Mouse (Mus musculus): ENCODE measurements at regions not wholly inside any gene's neighbourhood (a gene's known extent, or its start where the extent isn't known, plus 50 kb on each side); places are given as distances from the start of the nearest gene placed in this dataset.

DNA sequence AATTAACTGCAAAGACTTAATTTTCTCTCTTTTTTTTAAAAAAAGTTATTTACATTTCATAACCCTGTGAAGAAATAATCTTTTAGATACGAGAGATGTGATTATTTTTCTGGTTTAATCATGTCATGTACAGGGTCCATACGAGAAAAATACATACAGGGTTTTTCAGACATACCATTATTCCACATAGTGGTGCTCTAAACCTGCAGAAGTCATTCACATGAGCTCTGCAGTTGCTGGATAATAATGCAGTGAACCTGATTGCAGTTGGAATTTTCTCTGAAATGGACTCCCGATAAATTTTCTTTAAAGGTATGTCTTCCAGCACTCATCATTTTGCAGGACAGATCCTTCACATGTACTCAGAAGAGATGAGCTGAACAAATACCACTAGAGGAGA is 439.9 kb upstream of the Stxbp6 start:
- no peak for TF ChIP-seq HCFC1 (IDR thresholded peaks at IDR 0.05; ENCODE audit: low read depth, low read length)
- peak; percentile 1; the same call in 1 of the 2 replicates for TF ChIP-seq RAD21 (IDR thresholded peaks at IDR 0.05; ENCODE audit: low read depth, low read length)
- TF ChIP-seq POLR2AphosphoS2 (IDR thresholded peaks at IDR 0.05; ENCODE audit: low read length): no peak
